Mouse (Mus musculus): ENCODE results near the gene Clcf1. TPM values are rescaled to one million over a fixed set of nuclear protein-coding genes. Genes with fewer than 3 reads are reported as not detected.
"Not testable (repeated sequence)": the region's sequence is repeated elsewhere in the genome, so short reads cannot be mapped to it uniquely, and the experiment has no call there.

The Clcf1 gene
- total RNA-seq, 1 experiment from 2014 or later: 10.8 TPM

DNA sequence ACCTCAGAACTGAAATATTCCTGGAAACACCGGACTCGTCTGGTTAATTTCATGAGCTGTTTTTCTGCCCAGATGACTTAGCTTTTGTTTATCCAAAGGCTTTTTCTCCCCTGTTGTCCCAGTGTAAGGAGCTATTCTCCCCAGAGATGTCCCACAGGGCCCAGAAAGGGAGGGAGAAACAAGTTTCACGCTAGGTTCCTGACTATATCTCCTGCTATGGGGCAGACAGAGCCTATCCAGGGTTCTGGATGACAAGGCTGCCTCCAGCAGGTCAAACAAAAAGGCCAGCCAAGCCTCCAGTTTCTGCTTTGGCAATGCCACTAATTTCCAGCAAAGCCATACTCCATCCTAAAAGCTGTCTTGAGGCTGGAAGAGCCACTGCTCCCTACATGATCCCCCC, 3.8 kb downstream of the Clcf1 start:
- no peak for DNase-seq

DNA sequence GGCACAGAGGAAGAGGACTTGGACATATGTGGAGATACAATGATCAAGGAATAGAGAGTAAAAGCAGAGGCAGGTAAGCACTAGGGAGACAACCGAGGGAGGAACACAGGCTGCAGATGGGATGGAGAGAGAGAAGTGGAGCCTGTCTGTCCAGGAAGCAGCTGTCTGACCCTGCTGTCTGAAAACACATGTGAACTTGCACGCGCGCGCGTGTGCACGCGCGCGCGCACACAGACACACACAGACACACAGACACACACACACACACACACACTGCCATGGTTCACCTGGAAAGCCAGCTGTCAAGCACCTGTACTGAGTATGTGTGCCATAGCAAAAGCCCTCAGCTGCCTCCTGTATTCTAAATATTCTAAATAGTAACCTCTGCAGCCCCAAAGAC, 4.3 kb downstream of the Clcf1 start:
- no peak for DNase-seq

DNA sequence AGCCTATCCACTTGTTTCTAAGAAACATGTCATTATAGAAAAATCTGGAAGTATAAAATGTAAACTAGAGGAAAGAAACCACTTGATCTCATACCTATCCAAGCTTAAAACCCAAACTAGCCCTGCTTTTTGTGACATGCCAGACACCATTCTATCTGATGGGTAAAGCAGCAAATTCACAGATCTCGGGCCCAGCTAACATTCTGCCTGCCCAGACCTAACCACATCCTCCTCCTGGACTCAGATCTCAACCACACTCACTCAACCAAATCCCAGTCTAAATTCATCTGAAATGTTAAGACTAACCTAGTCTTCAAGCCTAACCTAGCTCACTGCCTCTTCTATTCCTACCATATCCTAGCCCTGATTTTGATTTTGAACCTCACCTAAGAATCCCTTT, 4.7 kb downstream of the Clcf1 start:
- no peak for DNase-seq

GRCm38 (mm10) chr19:4219943-4220342, 5.9 kb downstream of the Clcf1 start:
- no peak for DNase-seq

DNA sequence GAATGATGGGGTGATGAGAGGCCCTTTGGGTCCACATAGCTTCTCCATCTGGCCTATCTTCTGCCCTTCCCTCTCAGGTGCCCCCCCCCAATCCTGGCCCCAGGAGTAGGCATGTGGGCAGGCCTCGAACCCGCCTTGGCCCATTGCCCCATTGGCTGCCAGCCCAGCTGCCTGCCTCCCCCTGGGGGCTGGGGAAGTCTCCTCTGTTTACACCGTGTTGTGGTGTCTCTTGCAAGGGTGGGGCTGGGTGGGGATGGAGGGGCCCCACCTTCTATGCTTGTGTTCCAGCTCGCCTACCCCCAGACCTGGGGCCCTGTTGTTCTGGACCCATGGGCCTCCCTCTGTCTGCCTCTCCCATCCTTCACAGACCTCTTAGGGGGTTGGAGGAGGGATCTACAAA, 6.4 kb downstream of the Clcf1 start:
- no peak for DNase-seq

DNA sequence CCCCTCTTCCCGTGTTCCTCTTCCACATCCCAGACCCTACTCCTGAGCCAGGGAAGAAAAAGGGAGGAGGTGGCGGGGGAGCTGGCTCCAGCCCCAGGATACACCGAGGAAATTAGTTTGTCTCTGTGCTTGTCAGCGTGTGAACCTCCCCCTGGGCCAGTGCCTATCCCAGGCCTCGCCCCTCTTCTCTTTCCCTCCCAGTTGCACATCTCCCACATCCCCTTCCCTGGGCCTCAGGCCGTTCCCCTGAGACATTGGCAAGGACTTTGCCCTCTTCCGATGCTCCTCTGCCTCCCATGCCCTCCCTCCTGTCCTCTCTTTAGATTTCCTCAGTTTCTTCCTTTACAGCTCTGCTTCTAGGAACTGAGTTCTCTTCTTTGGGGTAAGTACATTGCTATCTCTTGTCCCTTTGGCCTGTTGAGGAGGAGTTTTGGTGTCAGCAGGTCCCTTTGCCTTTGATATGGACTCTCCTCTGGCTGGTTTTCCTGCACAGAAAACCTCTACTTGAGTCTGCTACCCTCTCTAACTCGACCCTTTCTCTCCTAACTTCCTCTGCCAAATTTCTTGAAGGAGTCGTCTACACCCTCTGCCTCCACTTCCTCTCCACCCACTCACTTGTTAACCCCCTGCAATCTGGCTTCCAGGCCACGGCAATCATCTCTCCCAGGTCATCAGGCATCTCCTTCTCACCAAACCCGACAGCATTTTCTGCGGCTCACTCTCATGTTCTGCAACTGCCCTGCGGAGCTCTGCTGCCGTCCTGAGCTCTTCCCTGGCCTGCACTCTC, 7.1 kb downstream of the Clcf1 start:
- no peak for DNase-seq

GRCm38 (mm10) chr19:4222165-4222564, 8.1 kb downstream of the Clcf1 start:
- peak; percentile 60 for DNase-seq

DNA sequence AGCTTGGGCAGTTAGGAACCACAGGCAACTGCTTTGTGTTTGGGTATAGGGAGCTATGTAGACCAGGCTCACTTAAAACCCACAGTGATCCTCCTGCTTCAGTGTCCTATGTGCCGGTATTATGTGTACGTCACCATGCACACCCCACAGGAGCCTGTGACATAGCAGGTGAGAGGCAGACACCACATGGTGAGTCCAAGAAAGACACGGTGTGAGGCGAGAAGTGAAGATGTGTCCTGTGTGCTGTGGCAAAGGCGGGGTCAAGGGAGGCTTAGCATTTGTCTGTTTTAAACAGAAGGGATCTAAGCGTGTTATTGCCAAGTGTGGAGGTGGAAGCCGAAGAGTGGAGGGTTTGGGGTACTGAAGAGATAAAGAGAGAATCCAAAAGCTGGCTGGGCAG, 12.7 kb downstream of the Clcf1 start:
- DNase-seq: no peak

DNA sequence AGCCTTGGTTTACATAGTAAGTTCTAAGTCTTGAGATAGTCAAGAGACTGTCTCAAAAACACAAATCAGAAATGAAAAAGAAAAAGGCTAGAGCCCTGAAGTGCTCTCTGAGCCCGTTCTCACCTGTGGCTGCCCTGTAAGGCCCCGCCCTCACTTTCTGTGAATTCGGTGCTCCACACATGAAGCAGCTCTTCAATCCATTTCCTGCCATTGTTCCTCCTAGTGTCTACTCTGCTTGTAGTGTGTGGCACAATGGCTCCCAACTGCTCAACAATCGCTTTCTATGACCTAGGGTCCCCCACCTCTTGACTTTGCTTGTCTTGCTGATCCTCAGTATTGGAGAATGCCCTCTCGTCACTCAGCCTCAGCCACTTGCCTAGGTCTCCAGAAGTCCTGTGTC, 13.4 kb downstream of the Clcf1 start:
- DNase-seq: no peak

DNA sequence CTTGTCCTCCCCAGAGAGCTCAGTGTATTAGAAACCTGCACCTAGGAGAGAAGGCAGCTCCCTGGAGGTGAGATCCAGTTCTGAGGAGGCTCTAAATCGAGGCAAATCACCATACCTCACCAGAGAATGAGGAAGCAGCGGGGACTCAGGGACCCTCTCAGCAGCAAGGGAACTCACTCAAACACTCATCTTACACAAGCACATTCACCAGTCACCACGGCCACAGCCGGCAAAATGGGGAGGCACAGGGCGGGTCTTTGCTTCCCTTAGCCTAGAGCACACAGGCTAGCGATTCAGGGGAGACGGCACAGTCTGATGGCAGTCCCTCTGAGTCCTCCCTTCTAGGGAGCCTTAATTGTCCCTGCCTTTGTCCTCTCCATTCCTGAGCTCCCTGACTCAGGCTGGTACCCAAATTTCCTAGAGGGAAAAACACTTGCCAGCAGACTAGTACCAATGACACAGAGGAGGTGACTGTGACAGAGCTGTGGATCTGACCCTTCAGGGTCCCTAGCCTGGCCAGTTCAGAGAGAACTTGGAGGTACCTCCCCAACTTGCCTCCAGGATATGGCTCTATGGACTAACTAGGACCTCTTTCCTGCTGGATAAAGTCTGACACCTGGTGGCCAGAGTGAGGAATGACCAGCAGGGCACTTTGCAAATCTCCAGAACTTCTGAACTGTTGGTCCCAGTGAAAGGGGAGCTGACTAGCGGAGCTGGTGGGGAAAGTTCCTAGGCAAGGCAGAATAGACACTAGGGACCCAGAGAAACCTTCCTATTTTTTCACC, 14.0 kb downstream of the Clcf1 start:
- DNase-seq: peak; percentile 84

DNA sequence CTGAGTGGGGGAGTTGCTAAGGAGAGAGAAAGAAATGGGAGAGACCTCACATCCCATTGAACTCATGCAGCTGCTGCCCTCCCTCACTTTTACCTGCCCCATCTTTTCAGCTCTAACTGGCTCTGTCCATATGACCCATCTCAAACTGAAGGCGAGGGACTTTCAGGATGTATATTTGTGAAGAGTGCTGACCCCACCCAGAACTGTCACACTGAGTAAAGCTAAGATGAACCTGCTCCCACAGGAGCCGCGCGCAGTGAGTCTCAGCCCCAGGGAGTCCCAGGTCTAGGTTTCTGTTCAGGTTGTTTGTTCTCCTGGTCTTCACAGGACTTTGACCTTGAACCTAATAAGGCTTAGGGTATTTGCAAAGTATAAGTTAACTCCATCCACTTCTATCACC, 14.9 kb downstream of the Clcf1 start:
- DNase-seq: no peak

DNA sequence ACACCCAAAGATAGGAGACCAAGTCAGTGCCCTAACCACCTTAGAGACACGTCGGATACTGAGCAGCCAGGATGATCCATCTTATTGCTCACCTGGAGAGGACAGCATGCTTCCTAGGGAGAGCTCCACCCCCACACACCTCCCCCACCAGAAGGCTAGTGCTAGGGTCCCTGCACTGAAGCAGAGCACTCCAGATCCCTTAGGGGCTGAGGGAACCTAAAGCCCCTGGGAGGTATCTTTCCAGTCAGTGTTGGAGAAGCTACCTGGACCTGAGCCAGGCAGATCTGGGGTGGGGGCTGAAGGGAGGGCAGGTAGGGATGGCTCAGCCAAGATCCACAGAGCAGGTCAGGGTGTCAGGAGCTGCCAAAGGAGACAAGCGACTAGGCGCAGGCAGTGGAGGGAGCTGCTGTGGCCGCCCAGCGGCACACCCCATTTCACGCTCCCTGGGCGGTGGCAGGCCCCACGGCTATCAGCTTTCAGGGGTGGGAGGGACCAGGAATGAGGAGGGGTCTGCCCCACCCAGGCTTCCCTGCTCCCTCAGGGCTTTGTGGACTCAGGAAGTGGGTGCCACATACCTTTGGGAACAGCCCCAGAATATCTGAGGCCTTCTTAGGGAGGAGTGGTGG, 15.5 kb downstream of the Clcf1 start:
- no peak for DNase-seq

DNA sequence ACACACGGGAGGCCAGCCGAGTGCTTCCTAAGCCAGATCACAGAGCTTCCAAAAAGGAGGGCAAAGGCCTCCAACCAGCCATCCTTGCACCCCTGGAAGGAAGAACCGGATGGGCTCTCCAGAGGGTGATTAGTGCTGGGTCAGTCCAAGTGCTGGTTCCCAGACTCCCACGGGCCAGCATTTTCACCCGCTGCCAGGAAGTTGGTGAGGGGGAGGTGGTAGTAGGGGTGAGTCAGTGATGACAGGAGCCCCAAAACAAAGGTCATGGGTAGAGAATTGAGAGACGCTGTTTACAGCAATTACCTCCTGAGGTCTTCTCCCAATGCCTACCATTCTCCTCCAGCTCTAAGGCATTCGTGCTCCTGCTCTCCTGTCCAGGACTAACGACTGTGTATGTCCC, 16.4 kb downstream of the Clcf1 start:
- peak; percentile 76 for DNase-seq

DNA sequence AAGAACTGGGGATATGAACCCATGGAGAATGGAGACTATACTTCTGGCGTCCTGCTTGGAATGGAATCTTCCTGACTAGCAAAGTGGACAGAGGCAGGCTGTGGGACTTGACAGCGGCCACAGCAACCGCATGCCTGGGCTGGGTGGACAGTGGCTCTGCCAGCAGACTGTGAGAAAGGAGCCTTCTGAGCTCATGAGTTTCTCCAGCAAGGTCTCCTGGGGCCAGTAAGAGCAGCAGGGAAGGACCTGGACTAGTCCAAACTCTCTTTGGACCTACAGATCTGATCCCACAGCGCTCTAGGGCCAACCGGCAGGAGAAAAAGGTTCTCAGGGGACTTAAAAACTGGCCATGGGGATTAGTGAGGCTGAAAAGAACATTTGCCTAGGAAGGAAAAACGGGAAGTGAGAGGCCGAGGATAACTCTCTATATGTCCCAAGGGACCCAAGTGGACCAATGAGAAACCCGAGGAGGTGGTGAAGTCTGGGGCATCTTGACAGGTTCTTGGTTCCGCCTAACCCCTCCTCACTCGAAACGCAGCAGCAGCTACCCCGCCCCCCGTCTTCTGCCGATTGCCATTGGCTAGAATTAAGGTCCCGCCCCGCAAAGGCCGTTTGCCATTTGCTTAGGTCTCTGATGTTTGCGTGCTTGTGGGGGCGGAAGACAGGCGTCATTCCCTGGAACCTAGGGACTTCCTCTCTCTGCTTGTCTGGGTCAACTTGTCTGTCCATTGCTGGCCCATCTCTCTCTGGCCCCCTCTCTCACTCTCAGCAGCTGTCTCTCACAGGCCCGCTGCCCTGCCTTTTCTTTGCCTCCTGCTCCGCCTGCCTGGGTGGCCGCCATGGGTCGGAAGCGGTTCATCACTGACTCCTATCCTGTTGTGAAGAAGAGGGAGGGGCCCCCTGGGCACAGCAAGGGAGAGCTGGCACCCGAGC, 17.5 kb downstream of the Clcf1 start, which contains the start of gene Pold4:
TSS of gene Pold4 (plus strand) at position 647 of the 933 bp plus-strand sequence.
- DNase-seq: peak; percentile 98

DNA sequence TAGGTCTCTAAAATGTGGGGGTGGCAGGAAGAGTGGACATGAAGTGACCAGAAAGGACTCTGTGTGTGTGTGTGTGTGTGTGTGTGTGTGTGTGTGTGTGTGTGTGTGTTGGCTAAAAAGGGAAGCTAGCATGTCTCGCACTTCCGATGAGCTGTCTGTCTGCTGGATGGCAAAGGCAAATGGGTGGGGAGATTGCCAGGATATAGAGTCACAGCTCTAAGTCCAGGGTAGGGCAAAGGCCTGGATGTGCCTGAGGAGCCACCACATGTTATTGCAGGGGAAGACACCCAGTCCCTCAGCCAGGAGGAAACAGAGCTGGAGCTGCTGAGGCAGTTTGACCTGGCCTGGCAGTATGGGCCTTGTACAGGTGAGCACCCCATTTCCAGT, 18.1 kb downstream of the Clcf1 start:
- no peak for DNase-seq

- DNase-seq: no peak
Observed at GRCm38 (mm10) chr19:4232651-4233050, 18.6 kb downstream of the Clcf1 start.

GRCm38 (mm10) chr19:4234548-4234947, 20.5 kb downstream of the Clcf1 start:
- DNase-seq: no peak

- no peak for DNase-seq
Observed at GRCm38 (mm10) chr19:4240247-4240668, 26.2 kb downstream of the Clcf1 start.

- DNase-seq: no peak
Observed at GRCm38 (mm10) chr19:4242416-4242815, 28.4 kb downstream of the Clcf1 start.

- DNase-seq: no peak
Observed at GRCm38 (mm10) chr19:4244775-4245174, 30.7 kb downstream of the Clcf1 start.

DNA sequence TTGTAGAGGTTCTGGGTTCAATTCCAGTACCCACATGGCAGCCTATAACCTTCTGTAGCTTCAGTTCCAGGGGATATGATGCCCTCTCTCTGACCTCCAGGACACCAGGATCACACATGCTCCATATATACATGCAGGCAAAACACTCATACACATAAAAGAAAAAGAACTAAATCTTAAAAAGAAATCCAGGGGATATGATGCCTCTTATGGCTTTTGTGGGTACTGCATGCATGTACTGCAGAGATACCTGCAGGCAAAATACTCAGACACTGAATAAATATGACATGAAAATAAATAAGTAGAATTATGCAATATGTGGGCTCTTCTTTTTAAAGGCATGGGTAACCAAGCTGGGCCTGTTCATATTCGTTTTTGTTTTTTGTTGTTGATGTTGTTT, 33.0 kb downstream of the Clcf1 start:
- DNase-seq: no peak

DNA sequence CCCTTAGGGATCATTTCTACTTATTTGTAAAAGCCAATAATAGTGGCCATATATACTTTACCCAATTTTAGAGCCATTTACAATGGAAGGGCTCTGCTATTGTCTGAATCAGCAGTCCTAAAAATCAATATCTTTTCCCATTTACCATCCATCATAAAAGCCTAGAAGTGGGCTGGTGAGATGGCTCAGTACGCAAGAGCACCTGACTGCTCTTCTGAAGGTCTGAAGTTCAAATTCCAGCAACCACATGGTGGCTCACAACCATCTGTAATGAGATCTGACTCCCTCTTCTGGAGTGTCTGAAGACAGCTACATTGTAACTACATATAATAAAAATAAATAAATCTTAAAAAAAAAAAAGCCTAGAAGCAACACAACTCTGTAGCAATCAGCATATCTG, 34.6 kb downstream of the Clcf1 start:
- DNase-seq: not testable (repeated sequence)

Measured in adrenal gland, postnatal 14 days (tissue).